22 mouse cellular contexts compared by ENCODE assay signal in genomic region chr15:62503866-62504265, GRCm38 (mm10).
DNase-seq lines count a peak whose midpoint lies in the region; ATAC-seq and TF ChIP-seq lines count a peak whose summit lies in the region.
"Had no signal": no experiment of that assay in that cellular context is flagged by ENCODE, and none has a peak within 500 bp of the region (broad histone marks: within the 10 kb centered on the region; RNA-seq: fewer than 3 reads in every experiment).

No protein-coding gene starts in this region.

- H3K4me1 ChIP-seq in forebrain, postnatal 0 days (ENCODE audit: insufficient read depth) = no peaks in the 10 kb centered on the region
- H3K4me1 ChIP-seq in forebrain, embryonic 15.5 days = no peaks in the 10 kb centered on the region
- H3K4me1 ChIP-seq: embryonic facial prominence, embryonic 13.5 days; hindbrain, embryonic 10.5 days had no signal

- WGBS in forebrain, postnatal 0 days = 64% methylated on average over 3 of the region's 3 CpGs
- WGBS in forebrain, embryonic 15.5 days = 67% methylated on average over 3 of the region's 3 CpGs

- no peak overlapping the region for H3K4me3 ChIP-seq in forebrain, postnatal 0 days (ENCODE audit: low read depth, low read length)
- H3K4me3 ChIP-seq in forebrain, embryonic 15.5 days = no peak overlapping the region
- H3K4me3 ChIP-seq: embryonic facial prominence, embryonic 13.5 days; heart, adult 2 months; heart, embryonic 12.5 days; hindbrain, embryonic 10.5 days had no signal

- no peaks in the 10 kb centered on the region for H3K27me3 ChIP-seq in forebrain, postnatal 0 days (ENCODE audit: insufficient read depth, low read length)
- no peaks in the 10 kb centered on the region for H3K27me3 ChIP-seq in forebrain, embryonic 15.5 days
- H3K27me3 ChIP-seq: CH12.LX; embryonic facial prominence, embryonic 13.5 days; heart, embryonic 12.5 days; Patski had no signal

- no peak overlapping the region for H3K9ac ChIP-seq in forebrain, postnatal 0 days
- H3K9ac ChIP-seq in forebrain, embryonic 15.5 days (replicated peaks) = no peak overlapping the region
- H3K9ac ChIP-seq: embryonic facial prominence, embryonic 13.5 days; heart, embryonic 12.5 days had no signal

- H3K4me2 ChIP-seq in forebrain, postnatal 0 days (ENCODE audit: low read depth) = no peak overlapping the region
- H3K4me2 ChIP-seq in forebrain, embryonic 15.5 days (replicated peaks) = no peak overlapping the region
- H3K4me2 ChIP-seq: embryonic facial prominence, embryonic 13.5 days; heart, embryonic 12.5 days had no signal

- no peak for TF ChIP-seq CTCF in forebrain, postnatal 0 days (IDR thresholded peaks at IDR 0.05; ENCODE audit: low read depth)

- DNase-seq in forebrain, postnatal 0 days = no peak
- DNase-seq in layer of hippocampus, postnatal 36 days = peak; percentile 8 to 14
- no peak for DNase-seq in layer of hippocampus, postnatal 25 days (ENCODE audit: extremely low spot score in 1 of 2, low spot score in 1 of 2)
- peak; percentile 16 for DNase-seq in A20 (ENCODE audit: low read depth, low spot score)
- peak; percentile 18 for DNase-seq in CD4-positive, CD25-positive, alpha-beta regulatory T cell, adult 2 months (ENCODE audit: low read depth, low spot score)
- DNase-seq in urinary bladder, postnatal 4 days (ENCODE audit: low spot score in 2 of 2) = no peak
- DNase-seq in heart, adult 9 months (ENCODE audit: low spot score in 2 of 2) = no peak
- DNase-seq: adrenal gland, postnatal 14 days; B cell, adult 2 months; cerebellum, adult 2 months; cerebellum, postnatal 14 days; gastrocnemius, postnatal 14 days; heart, adult 2 months had no signal

- H3K27ac ChIP-seq in forebrain, postnatal 0 days (ENCODE audit: low read depth, low read length) = no peak overlapping the region
- H3K27ac ChIP-seq in forebrain, embryonic 15.5 days (replicated peaks) = no peak overlapping the region
- H3K27ac ChIP-seq: embryonic facial prominence, embryonic 13.5 days; heart, adult 2 months; hindbrain, embryonic 10.5 days had no signal

- H3K9me3 ChIP-seq in forebrain, postnatal 0 days (ENCODE audit: low read length) = no peaks in the 10 kb centered on the region
- H3K9me3 ChIP-seq in forebrain, embryonic 15.5 days = no peaks in the 10 kb centered on the region
- H3K9me3 ChIP-seq: embryonic facial prominence, embryonic 13.5 days; heart, embryonic 12.5 days; hindbrain, embryonic 10.5 days had no signal

- peak; percentile 51 for ATAC-seq in forebrain, postnatal 0 days
- no peak for ATAC-seq in forebrain, embryonic 15.5 days (replicated peaks)
- ATAC-seq: activated CD4-positive, CD25-positive, alpha-beta regulatory T cell, adult 4 months; forebrain, embryonic 14.5 days; intestine, embryonic 16.5 days; Patski had no signal

- H3K36me3 ChIP-seq in forebrain, postnatal 0 days (ENCODE audit: insufficient read depth) = no peaks in the 10 kb centered on the region
- no peaks in the 10 kb centered on the region for H3K36me3 ChIP-seq in forebrain, embryonic 15.5 days
- H3K36me3 ChIP-seq: embryonic facial prominence, embryonic 13.5 days; heart, embryonic 12.5 days; hindbrain, embryonic 10.5 days had no signal

Comparison
In these comparisons a context has a peak if more than half of its experiments do, and no peak if none do; other contexts are left out.
1. DNase-seq: peak in layer of hippocampus, postnatal 36 days (2 of 2), A20 (single experiment) and CD4-positive, CD25-positive, alpha-beta regulatory T cell, adult 2 months (single experiment); none in forebrain, postnatal 0 days (single experiment), layer of hippocampus, postnatal 25 days (0 of 2), urinary bladder, postnatal 4 days (0 of 2) and heart, adult 9 months (0 of 2).